Mouse (Mus musculus) olfactory bulb, adult 2 months (tissue): ENCODE measurements around the gene Psmd10. TPM values are rescaled to one million over a fixed set of nuclear protein-coding genes. Genes with fewer than 3 reads are reported as not detected.

Experiments
- H3K27ac ChIP-seq: fragments of 200-500 bp; 2 replicates; pipeline ENCODE4 v1.5.1; 2012; ENCODE audit warnings: low read depth, low read length; ENCODE audit not compliant: insufficient read depth
- H3K4me1 ChIP-seq: fragments of 200-500 bp; 2 replicates; pipeline ENCODE4 v1.6.1; 2012; ENCODE audit warnings: low read length; ENCODE audit not compliant: control insufficient read depth, insufficient read depth
- H3K4me3 ChIP-seq: fragments of 200-500 bp; 2 replicates; pipeline ENCODE4 v1.5.1; 2012; ENCODE audit warnings: mild to moderate bottlenecking, low read depth, low read length, moderate library complexity; ENCODE audit not compliant: insufficient read depth
- CTCF ChIP-seq: fragments of 200-500 bp; IDR thresholded peaks from 2 replicates; pipeline ENCODE4 v1.5.1; 2012; ENCODE audit warnings: low read depth, mild to moderate bottlenecking, low read length, moderate library complexity; ENCODE audit not compliant: insufficient read depth
- POLR2A ChIP-seq: fragments of 200-500 bp; IDR thresholded peaks from 2 replicates; pipeline ENCODE4 v1.6.1; 2012; ENCODE audit warnings: mild to moderate bottlenecking, low read depth, low read length, moderate library complexity; ENCODE audit not compliant: insufficient read depth
- WGBS: fragments of 180-500 bp; shearing (Covaris S2); methylation state at CpG from one replicate; pipeline ENCODE4 v1.1.7; 2018; 5-methylcytosine and 5-hydroxymethylcytosine counted together
- polyA plus RNA-seq: library from polyadenylated mRNA; stranded (reverse); fragments of >200 nt; gene quantifications from 2 replicates; pipeline ENCODE4 v1.2.4, GENCODE M21; 2012; ENCODE audit warnings: low replicate concordance; ENCODE audit not compliant: missing spikeins, insufficient read depth, insufficient read length

Gene Psmd10
- polyA plus RNA-seq = not detected in 2 replicates

- no peak for TF ChIP-seq POLR2A
- TF ChIP-seq CTCF = no peak
- Histone ChIP-seq H3K27ac (no peak within 1 kb of the TSS; the same call in 1 of the 2 replicates), H3K4me1 (no peaks in the 10 kb centered on the region), H3K4me3 (peak within 1 kb of the TSS; percentile 73)
- WGBS = 15% methylated on average over 23 of the region's 23 CpGs
Observed at GRCm38 (mm10) chrX:140956272-140956940, at the start of gene Psmd10, which contains the start of gene Atg4a. Gene Psmd10 (minus strand): TSS chrX:140956728. Gene Atg4a (plus strand): TSS chrX:140956907.

- TF ChIP-seq POLR2A (no peak), CTCF (no peak)
Observed at GRCm38 (mm10) chrX:140998885-140999284, 42.4 kb upstream of the Psmd10 start.

GRCm38 (mm10) chrX:140997912-140998545 is 41.5 kb upstream of the Psmd10 start:
- no peak overlapping the region for H3K4me3 ChIP-seq
- H3K27ac ChIP-seq = no peak overlapping the region
- 80% methylated on average over 1 of the region's 1 CpGs for WGBS
- no peak for TF ChIP-seq POLR2A
- no peak for TF ChIP-seq CTCF
- no peaks in the 10 kb centered on the region for H3K4me1 ChIP-seq

More at GRCm38 (mm10) chrX:140998885-140999284, 42.4 kb upstream of the Psmd10 start:
- Histone ChIP-seq H3K27ac (no peak overlapping the region), H3K4me3 (no peak overlapping the region), H3K4me1 (no peaks in the 10 kb centered on the region)

DNA sequence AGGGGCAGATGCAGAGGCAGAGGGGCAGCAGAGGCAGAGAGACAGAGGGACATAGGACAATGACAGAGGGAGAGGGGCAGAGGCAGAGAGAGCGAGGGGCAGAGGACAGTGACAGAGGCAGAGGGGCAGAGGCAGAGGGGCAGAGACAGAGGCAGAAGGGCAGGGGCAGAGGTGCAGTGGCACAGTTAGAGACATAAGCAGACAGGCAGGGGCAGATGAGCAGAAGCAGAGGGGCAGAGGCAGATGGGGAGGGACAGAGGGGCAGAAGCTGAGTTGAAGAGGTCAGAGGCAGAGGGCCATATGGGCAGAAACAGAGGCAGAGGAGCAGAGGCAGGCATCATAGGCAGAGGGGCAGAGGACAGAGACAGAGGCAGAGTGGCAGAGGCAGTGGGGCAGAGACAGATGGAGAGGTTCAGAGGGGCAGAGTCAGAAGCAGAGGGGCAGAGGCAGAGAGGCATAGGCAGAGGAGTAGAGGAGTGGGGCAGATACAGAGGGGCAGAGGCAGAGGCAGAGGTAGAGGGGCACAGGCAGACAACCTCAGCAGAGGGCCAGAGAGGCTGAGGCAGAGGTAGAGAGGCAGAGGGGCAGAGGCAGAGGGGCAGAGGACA is 40.5 kb upstream of the Psmd10 start:
- H3K4me3 ChIP-seq = no peak overlapping the region
- no peaks in the 10 kb centered on the region for H3K4me1 ChIP-seq
- no peak overlapping the region for H3K27ac ChIP-seq
- WGBS = 93% methylated on average over 1 of the region's 1 CpGs
- TF ChIP-seq CTCF = no peak
- no peak for TF ChIP-seq POLR2A

GRCm38 (mm10) chrX:140985256-140985655 is 28.7 kb upstream of the Psmd10 start:
- peaks cover 3% of the 10 kb centered on the region; the same call in 1 of the 2 replicates for H3K4me1 ChIP-seq
- WGBS = 80% methylated on average over 2 of the region's 2 CpGs
- TF ChIP-seq POLR2A = no peak
- TF ChIP-seq CTCF = no peak
- H3K27ac ChIP-seq = no peak overlapping the region
- H3K4me3 ChIP-seq = no peak overlapping the region

DNA sequence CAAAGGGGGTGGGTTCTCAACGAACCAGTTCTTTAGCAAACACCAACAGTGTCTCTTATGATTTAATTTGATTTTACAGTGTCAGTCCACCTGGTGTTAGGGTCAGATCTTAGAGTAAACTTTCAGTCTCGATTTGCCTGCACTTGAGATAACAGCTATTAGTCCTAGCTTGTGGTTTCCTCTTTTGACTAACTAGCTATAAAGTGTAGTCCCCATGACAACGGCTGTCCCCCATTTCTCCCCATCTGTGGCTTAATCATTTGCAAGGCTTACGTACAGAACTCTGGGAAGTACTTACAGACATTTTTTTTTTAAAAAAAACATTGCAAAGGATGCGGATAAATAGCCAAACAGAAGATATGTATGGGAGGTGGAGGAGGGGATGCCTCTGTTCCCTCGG is 28.3 kb upstream of the Psmd10 start:
- TF ChIP-seq CTCF = no peak
- TF ChIP-seq POLR2A = no peak
- Histone ChIP-seq H3K27ac (no peak overlapping the region), H3K4me1 (peaks cover 3% of the 10 kb centered on the region; the same call in 1 of the 2 replicates), H3K4me3 (no peak overlapping the region)
- WGBS = 55% methylated on average over 6 of the region's 6 CpGs

DNA sequence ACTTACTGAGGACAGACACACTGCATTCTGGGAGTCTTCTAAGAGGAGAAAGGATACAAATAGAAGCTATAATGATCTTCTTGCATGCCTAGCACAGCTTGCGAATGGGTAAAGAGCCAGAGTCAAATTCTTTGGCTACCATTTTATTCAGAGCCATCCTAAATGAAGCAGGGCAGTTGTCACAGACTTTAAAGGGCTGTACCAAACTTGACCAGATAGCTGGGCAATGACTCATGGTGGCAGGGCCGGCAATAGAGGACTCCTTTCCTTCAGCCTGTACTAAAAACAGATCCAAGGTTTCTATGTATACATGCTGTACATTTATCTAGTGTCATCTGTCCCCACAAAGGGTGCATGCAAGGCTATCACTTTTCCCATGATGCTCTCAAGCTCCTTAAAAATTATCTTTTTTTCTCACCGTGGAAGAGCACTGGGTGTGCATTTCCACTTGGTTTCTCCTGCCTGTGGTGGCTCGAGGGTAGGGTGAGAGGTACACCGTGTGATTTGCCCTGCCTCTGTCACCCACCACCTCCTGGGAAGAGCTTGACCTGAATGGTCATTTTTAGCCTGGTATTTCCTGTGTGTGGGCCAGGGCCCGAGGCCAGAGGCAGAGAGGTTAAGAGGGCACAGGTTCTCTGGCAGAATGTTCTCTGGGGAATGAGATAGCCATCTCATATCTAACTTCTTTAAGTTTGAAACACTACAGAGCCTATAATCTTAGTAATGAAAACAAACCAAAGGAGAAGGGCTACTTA is 26.9 kb upstream of the Psmd10 start:
- TF ChIP-seq POLR2A = no peak
- TF ChIP-seq CTCF = no peak
- no peak overlapping the region for H3K27ac ChIP-seq
- H3K4me3 ChIP-seq = no peak overlapping the region
- H3K4me1 ChIP-seq = peaks cover 3% of the 10 kb centered on the region; the same call in 1 of the 2 replicates
- 55% methylated on average over 6 of the region's 6 CpGs for WGBS

DNA sequence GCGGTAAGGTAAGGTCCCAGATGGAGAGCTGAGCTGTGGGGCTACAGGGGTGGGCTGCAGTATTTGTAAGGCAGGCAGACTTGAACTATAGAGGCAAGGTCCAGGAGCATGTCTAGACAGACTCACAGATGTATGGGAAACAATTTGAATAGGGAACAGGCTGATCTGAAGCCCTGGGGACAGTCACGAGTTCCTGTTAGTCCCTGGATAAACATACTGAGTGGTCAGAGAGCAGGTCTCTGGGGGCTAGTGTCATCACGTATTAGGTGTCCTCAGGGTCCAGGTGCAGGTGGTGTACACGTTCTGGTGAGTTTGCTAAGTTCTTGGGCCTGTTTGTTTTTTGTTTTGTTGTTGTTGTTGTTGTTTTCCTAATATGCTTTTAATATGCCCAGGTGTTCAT is 23.6 kb upstream of the Psmd10 start:
- Histone ChIP-seq H3K4me3 (no peak overlapping the region), H3K27ac (no peak overlapping the region), H3K4me1 (peaks cover 3% of the 10 kb centered on the region; the same call in 1 of the 2 replicates)
- WGBS = 83% methylated on average over 4 of the region's 4 CpGs
- no peak for TF ChIP-seq POLR2A
- TF ChIP-seq CTCF = no peak
